Mouse (Mus musculus): ENCODE data around the gene Oas1h. TPM values are rescaled to one million over a fixed set of nuclear protein-coding genes. Genes with fewer than 3 reads are reported as not detected.
"Not testable (repeated sequence)": the region's sequence is repeated elsewhere in the genome, so short reads cannot be mapped to it uniquely, and the experiment has no call there.

Gene Oas1h
- polyA plus RNA-seq, 1 experiment from 2014 or later: not detected

- H3K4me1 ChIP-seq (ENCODE audit: control insufficient read depth, low read depth, low read length); H3K27ac ChIP-seq (ENCODE audit: low read length); H3K27me3 ChIP-seq (ENCODE audit: control insufficient read depth, insufficient read depth, low read depth, low read length); H3K36me3 ChIP-seq (ENCODE audit: control insufficient read depth, insufficient read depth); H3K4me3 ChIP-seq (ENCODE audit: low read depth, low read length); H3K4me2 ChIP-seq (ENCODE audit: low read depth, low read length); H3K9me3 ChIP-seq (replicated peaks; ENCODE audit: control insufficient read depth, low read length); ATAC-seq (ENCODE audit: low read depth); H3K9ac ChIP-seq (ENCODE audit: low read depth, low read length): not testable (repeated sequence)
- 43% methylated on average over 2 of the region's 3 CpGs for WGBS (ENCODE audit: insufficient replicate concordance)
Observed at GRCm38 (mm10) chr5:120876839-120877238, 15.6 kb downstream of the Oas1h start.

- H3K9ac ChIP-seq (ENCODE audit: low read depth, low read length); H3K9me3 ChIP-seq (replicated peaks; ENCODE audit: control insufficient read depth, low read length); H3K36me3 ChIP-seq (ENCODE audit: control insufficient read depth, insufficient read depth); H3K27ac ChIP-seq (ENCODE audit: low read length); ATAC-seq (ENCODE audit: low read depth); H3K4me1 ChIP-seq (ENCODE audit: control insufficient read depth, low read depth, low read length); H3K4me2 ChIP-seq (ENCODE audit: low read depth, low read length); H3K4me3 ChIP-seq (ENCODE audit: low read depth, low read length); H3K27me3 ChIP-seq (ENCODE audit: control insufficient read depth, insufficient read depth, low read depth, low read length): not testable (repeated sequence)
- WGBS (ENCODE audit: insufficient replicate concordance): 51% methylated on average over 2 of the region's 2 CpGs
Observed at GRCm38 (mm10) chr5:120877407-120877806, 16.2 kb downstream of the Oas1h start.

DNA sequence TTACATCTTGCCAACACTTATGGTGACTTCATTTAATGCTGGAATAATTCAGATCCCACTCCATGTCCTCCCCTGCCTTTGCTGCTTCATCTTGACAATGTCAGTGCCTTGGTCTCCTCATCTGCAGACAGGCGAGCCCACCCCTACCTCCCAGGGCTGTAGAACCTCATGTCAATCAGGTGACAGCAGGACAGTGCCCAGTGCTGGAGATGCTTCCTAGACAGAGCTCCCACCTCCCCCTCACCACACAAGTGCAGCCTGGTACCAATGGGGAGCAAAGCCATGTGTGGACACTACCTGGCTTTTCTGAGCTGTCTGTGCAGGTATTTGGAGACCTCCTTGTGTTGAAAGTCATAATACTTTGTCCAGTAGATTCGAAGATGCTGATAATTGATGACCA lies 17.6 kb downstream of the Oas1h start:
- not testable (repeated sequence) for H3K4me2 ChIP-seq (ENCODE audit: low read depth, low read length); H3K9ac ChIP-seq (ENCODE audit: low read depth, low read length); H3K4me1 ChIP-seq (ENCODE audit: control insufficient read depth, low read depth, low read length); H3K9me3 ChIP-seq (replicated peaks; ENCODE audit: control insufficient read depth, low read length); H3K27ac ChIP-seq (ENCODE audit: low read length); H3K27me3 ChIP-seq (ENCODE audit: control insufficient read depth, insufficient read depth, low read depth, low read length); H3K36me3 ChIP-seq (ENCODE audit: control insufficient read depth, insufficient read depth); H3K4me3 ChIP-seq (ENCODE audit: low read depth, low read length); ATAC-seq (ENCODE audit: low read depth)
- WGBS (ENCODE audit: insufficient replicate concordance): 37% methylated on average over 2 of the region's 2 CpGs

- H3K4me3 ChIP-seq (ENCODE audit: low read depth, low read length); H3K9ac ChIP-seq (ENCODE audit: low read depth, low read length); H3K27me3 ChIP-seq (ENCODE audit: control insufficient read depth, insufficient read depth, low read depth, low read length); H3K27ac ChIP-seq (ENCODE audit: low read length); H3K4me1 ChIP-seq (ENCODE audit: control insufficient read depth, low read depth, low read length); ATAC-seq (ENCODE audit: low read depth); H3K4me2 ChIP-seq (ENCODE audit: low read depth, low read length); H3K9me3 ChIP-seq (replicated peaks; ENCODE audit: control insufficient read depth, low read length); H3K36me3 ChIP-seq (ENCODE audit: control insufficient read depth, insufficient read depth): not testable (repeated sequence)
- WGBS (ENCODE audit: insufficient replicate concordance): 66% methylated on average over 6 of the region's 6 CpGs
Observed at GRCm38 (mm10) chr5:120881681-120882080, 20.5 kb downstream of the Oas1h start.

- not testable (repeated sequence) for H3K9me3 ChIP-seq (replicated peaks; ENCODE audit: control insufficient read depth, low read length); H3K36me3 ChIP-seq (ENCODE audit: control insufficient read depth, insufficient read depth); ATAC-seq (ENCODE audit: low read depth); H3K4me2 ChIP-seq (ENCODE audit: low read depth, low read length); H3K4me1 ChIP-seq (ENCODE audit: control insufficient read depth, low read depth, low read length); H3K9ac ChIP-seq (ENCODE audit: low read depth, low read length); H3K4me3 ChIP-seq (ENCODE audit: low read depth, low read length); H3K27ac ChIP-seq (ENCODE audit: low read length); H3K27me3 ChIP-seq (ENCODE audit: control insufficient read depth, insufficient read depth, low read depth, low read length)
- 7% methylated on average over 5 of the region's 9 CpGs for WGBS (ENCODE audit: insufficient replicate concordance)
Observed at GRCm38 (mm10) chr5:120887413-120887812, 26.2 kb downstream of the Oas1h start, which contains the start of gene Oas1g. Oas1g (minus strand) TSS chr5:120887613.

DNA sequence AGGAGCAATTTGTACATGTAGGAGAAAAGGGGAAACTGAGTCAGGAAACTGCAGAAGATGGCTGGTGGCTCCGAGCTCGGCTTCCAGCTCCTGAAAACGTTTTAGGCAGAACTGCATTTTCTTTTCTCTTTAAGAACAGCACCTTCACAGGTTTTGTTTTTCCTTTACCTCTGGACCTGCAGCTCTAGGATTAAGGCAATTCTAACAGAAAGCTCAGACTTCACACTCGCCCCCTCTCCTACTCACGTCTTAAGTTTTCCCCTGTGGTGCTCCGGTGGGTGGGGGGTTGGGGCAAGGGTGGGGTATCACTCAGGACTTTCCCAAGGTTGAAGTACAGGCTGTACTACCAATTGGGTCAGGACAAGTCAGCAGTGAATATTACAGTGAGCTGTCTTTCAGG lies 26.6 kb downstream of the Oas1h start:
- Histone ChIP-seq H3K9me3 (replicated peaks; ENCODE audit: control insufficient read depth, low read length) (no peaks in the 10 kb centered on the region), H3K9ac (ENCODE audit: low read depth, low read length) (no peak overlapping the region), H3K27ac (ENCODE audit: low read length) (no peak overlapping the region), H3K4me2 (ENCODE audit: low read depth, low read length) (no peak overlapping the region), H3K36me3 (ENCODE audit: control insufficient read depth, insufficient read depth) (no peaks in the 10 kb centered on the region), H3K4me1 (ENCODE audit: control insufficient read depth, low read depth, low read length) (no peaks in the 10 kb centered on the region), H3K27me3 (ENCODE audit: control insufficient read depth, insufficient read depth, low read depth, low read length) (no peaks in the 10 kb centered on the region), H3K4me3 (ENCODE audit: low read depth, low read length) (no peak overlapping the region)
- ATAC-seq (ENCODE audit: low read depth): no peak
- 38% methylated on average over 6 of the region's 6 CpGs for WGBS (ENCODE audit: insufficient replicate concordance)

GRCm38 (mm10) chr5:120888294-120888815 lies 27.1 kb downstream of the Oas1h start:
- not testable (repeated sequence) for ATAC-seq (ENCODE audit: low read depth); H3K36me3 ChIP-seq (ENCODE audit: control insufficient read depth, insufficient read depth); H3K4me1 ChIP-seq (ENCODE audit: control insufficient read depth, low read depth, low read length); H3K27ac ChIP-seq (ENCODE audit: low read length); H3K27me3 ChIP-seq (ENCODE audit: control insufficient read depth, insufficient read depth, low read depth, low read length); H3K4me3 ChIP-seq (ENCODE audit: low read depth, low read length); H3K9me3 ChIP-seq (replicated peaks; ENCODE audit: control insufficient read depth, low read length); H3K9ac ChIP-seq (ENCODE audit: low read depth, low read length); H3K4me2 ChIP-seq (ENCODE audit: low read depth, low read length)
- 26% methylated on average over 4 of the region's 4 CpGs for WGBS (ENCODE audit: insufficient replicate concordance)

DNA sequence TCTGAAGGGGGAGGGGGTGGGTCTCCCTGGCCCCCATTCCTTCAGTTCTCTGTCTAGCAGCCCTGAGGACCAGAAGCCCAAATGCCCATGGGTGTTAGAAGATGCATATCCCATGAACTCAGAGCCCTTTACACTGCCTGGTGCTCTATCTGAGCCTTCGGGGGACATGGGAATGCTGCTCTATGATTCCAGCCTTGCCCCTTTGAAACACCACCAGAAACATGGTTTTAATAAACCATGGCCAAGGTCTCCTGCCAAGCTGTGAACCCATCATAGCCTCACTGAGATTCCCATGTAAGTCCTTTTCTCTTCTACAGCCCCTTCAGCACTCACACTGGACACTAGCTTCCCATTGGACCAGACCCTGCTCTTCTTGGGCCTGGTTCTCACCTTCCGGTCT lies 28.8 kb downstream of the Oas1h start:
- Histone ChIP-seq H3K4me2 (ENCODE audit: low read depth, low read length) (no peak overlapping the region), H3K27ac (ENCODE audit: low read length) (no peak overlapping the region), H3K36me3 (ENCODE audit: control insufficient read depth, insufficient read depth) (no peaks in the 10 kb centered on the region), H3K9me3 (replicated peaks; ENCODE audit: control insufficient read depth, low read length) (no peaks in the 10 kb centered on the region), H3K9ac (ENCODE audit: low read depth, low read length) (no peak overlapping the region), H3K27me3 (ENCODE audit: control insufficient read depth, insufficient read depth, low read depth, low read length) (no peaks in the 10 kb centered on the region), H3K4me3 (ENCODE audit: low read depth, low read length) (no peak overlapping the region), H3K4me1 (ENCODE audit: control insufficient read depth, low read depth, low read length) (no peaks in the 10 kb centered on the region)
- whole genome bisulfite sequencing (ENCODE audit: insufficient replicate concordance): 67% methylated on average over 2 of the region's 2 CpGs
- ATAC-seq (ENCODE audit: low read depth): no peak

DNA sequence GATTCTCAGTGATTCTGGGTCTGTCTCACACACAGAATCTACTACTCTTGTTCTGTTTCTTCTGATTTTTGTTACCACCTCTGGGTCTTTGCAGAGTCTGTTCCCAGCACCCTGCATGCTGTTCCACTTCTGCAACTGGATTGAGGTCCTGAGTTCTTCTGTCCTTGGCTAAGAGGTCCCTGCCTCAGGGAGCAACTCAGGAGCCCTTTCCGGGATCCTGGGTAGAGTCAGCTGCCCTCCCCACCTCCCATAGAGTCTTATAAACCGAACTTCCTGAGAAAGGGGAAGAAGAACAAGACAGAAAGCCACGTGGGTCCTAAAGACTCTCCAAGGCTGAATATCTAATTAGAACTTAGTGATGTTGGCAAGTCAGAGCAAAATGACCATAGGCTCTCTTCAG lies 29.8 kb downstream of the Oas1h start:
- ATAC-seq (ENCODE audit: low read depth): no peak
- no peaks in the 10 kb centered on the region for H3K36me3 ChIP-seq (ENCODE audit: control insufficient read depth, insufficient read depth)
- H3K4me3 ChIP-seq (ENCODE audit: low read depth, low read length): no peak overlapping the region
- H3K4me1 ChIP-seq (ENCODE audit: control insufficient read depth, low read depth, low read length): no peaks in the 10 kb centered on the region
- no peaks in the 10 kb centered on the region for H3K9me3 ChIP-seq (replicated peaks; ENCODE audit: control insufficient read depth, low read length)
- H3K27ac ChIP-seq (ENCODE audit: low read length): no peak overlapping the region
- no peak overlapping the region for H3K4me2 ChIP-seq (ENCODE audit: low read depth, low read length)
- WGBS (ENCODE audit: insufficient replicate concordance): 24% methylated on average over 3 of the region's 3 CpGs
- H3K9ac ChIP-seq (ENCODE audit: low read depth, low read length): no peak overlapping the region
- H3K27me3 ChIP-seq (ENCODE audit: control insufficient read depth, insufficient read depth, low read depth, low read length): no peaks in the 10 kb centered on the region
